Mouse (Mus musculus) hindbrain, embryonic 16.5 days (tissue): ENCODE results near the gene Akr7a5. TPM values are rescaled to one million over a fixed set of nuclear protein-coding genes. Genes with fewer than 3 reads are reported as not detected.

Experiments
- ATAC-seq: fragments of 200-750 bp; cut with Nextera tagmentation; 2 replicates; pipeline ENCODE4 v1.8.0; 2017; ENCODE audit warnings: moderate TSS enrichment, moderate library complexity
- H3K27ac ChIP-seq: fragments of 300-500 bp; sonication (generic); 2 replicates; pipeline ENCODE4 v1.5.1; 2014; ENCODE audit warnings: low read depth, mild to moderate bottlenecking, control low read depth, low read length, moderate library complexity
- H3K27me3 ChIP-seq: fragments of 300-500 bp; sonication (generic); replicated peaks from 2 replicates; pipeline ENCODE4 v1.6.1; 2014; ENCODE audit warnings: low read length; ENCODE audit not compliant: control insufficient read depth, insufficient read depth
- H3K36me3 ChIP-seq: fragments of 300-500 bp; sonication (generic); 2 replicates; pipeline ENCODE4 v1.6.1; 2014; ENCODE audit warnings: mild to moderate bottlenecking, low read length, moderate library complexity, mixed read lengths; ENCODE audit not compliant: control insufficient read depth, insufficient read depth
- H3K4me1 ChIP-seq: fragments of 300-500 bp; sonication (generic); 2 replicates; pipeline ENCODE4 v1.6.1; 2014; ENCODE audit warnings: low read depth, low read length; ENCODE audit not compliant: control insufficient read depth, insufficient read depth
- H3K4me2 ChIP-seq: fragments of 300-500 bp; sonication (generic); 2 replicates; pipeline ENCODE4 v1.6.1; 2014; ENCODE audit warnings: mild to moderate bottlenecking, low read length, control low read depth, moderate library complexity
- H3K4me3 ChIP-seq: fragments of 300-500 bp; sonication (generic); 2 replicates; pipeline ENCODE4 v1.5.1; 2014; ENCODE audit warnings: mild to moderate bottlenecking, low read length, control low read depth, moderate library complexity
- H3K9ac ChIP-seq: fragments of 300-500 bp; sonication (generic); 2 replicates; pipeline ENCODE4 v1.6.1; 2014; ENCODE audit warnings: low read depth, mild to moderate bottlenecking, control low read depth, low read length, moderate library complexity
- H3K9me3 ChIP-seq: fragments of 300-500 bp; sonication (generic); 2 replicates; pipeline ENCODE4 v1.6.1; 2014; ENCODE audit warnings: mild to moderate bottlenecking, low read length, moderate library complexity; ENCODE audit not compliant: control insufficient read depth
- WGBS: fragments of 180-500 bp; shearing (Covaris S2); extraction: QIAGEN DNeasy Blood & Tissue Kit; methylation state at CpG from one replicate; pipeline ENCODE4 v1.1.7; 2014; 5-methylcytosine and 5-hydroxymethylcytosine counted together
- polyA plus RNA-seq: library from polyadenylated mRNA; unstranded; fragments of >200 nt; fragmentation: Nextera tagmentation; extraction: Ambion mirVana; gene quantifications from 2 replicates; pipeline ENCODE4 v1.2.1, GENCODE M21; 2015

Akr7a5 gene
- polyA plus RNA-seq, 1 experiment from 2014 or later = 65.5 TPM

GRCm38 (mm10) chr4:139336822-139337483, 26.4 kb downstream of the Akr7a5 start:
- Histone ChIP-seq H3K9me3 (no peaks in the 10 kb centered on the region), H3K36me3 (no peaks in the 10 kb centered on the region), H3K27ac (no peak overlapping the region), H3K4me3 (no peak overlapping the region), H3K27me3 (no peaks in the 10 kb centered on the region; the same call in 1 of the 2 replicates), H3K9ac (peak overlapping the region; percentile 35), H3K4me2 (peak overlapping the region; percentile 41), H3K4me1 (no peaks in the 10 kb centered on the region; the same call in 1 of the 2 replicates)
- 28% methylated on average over 24 of the region's 24 CpGs for WGBS
- ATAC-seq = no peak

- WGBS = 56% methylated on average over 33 of the region's 33 CpGs
Measured at GRCm38 (mm10) chr4:139338145-139338544, 27.6 kb downstream of the Akr7a5 start.

GRCm38 (mm10) chr4:139340835-139341234, 30.3 kb downstream of the Akr7a5 start:
- Histone ChIP-seq H3K4me3 (no peak overlapping the region), H3K9me3 (no peaks in the 10 kb centered on the region), H3K27me3 (no peaks in the 10 kb centered on the region; the same call in 1 of the 2 replicates), H3K9ac (no peak overlapping the region), H3K27ac (no peak overlapping the region), H3K4me2 (no peak overlapping the region), H3K36me3 (no peaks in the 10 kb centered on the region), H3K4me1 (no peaks in the 10 kb centered on the region; the same call in 1 of the 2 replicates)
- WGBS = 84% methylated on average over 4 of the region's 4 CpGs
- no peak for ATAC-seq

More at GRCm38 (mm10) chr4:139338145-139338544, 27.6 kb downstream of the Akr7a5 start:
- no peaks in the 10 kb centered on the region for H3K9me3 ChIP-seq
- ATAC-seq = no peak
- H3K36me3 ChIP-seq = no peaks in the 10 kb centered on the region
- H3K27me3 ChIP-seq = no peaks in the 10 kb centered on the region; the same call in 1 of the 2 replicates
- H3K4me3 ChIP-seq = no peak overlapping the region
- no peak overlapping the region for H3K4me2 ChIP-seq
- no peak overlapping the region for H3K9ac ChIP-seq
- H3K4me1 ChIP-seq = no peaks in the 10 kb centered on the region; the same call in 1 of the 2 replicates
- H3K27ac ChIP-seq = no peak overlapping the region

GRCm38 (mm10) chr4:139341556-139342233, 31.2 kb downstream of the Akr7a5 start:
- Histone ChIP-seq H3K4me1 (no peaks in the 10 kb centered on the region; the same call in 1 of the 2 replicates), H3K27ac (no peak overlapping the region), H3K4me2 (no peak overlapping the region), H3K9me3 (no peaks in the 10 kb centered on the region), H3K36me3 (peaks cover 2% of the 10 kb centered on the region), H3K4me3 (no peak overlapping the region), H3K9ac (no peak overlapping the region), H3K27me3 (no peaks in the 10 kb centered on the region; the same call in 1 of the 2 replicates)
- WGBS = 76% methylated on average over 7 of the region's 7 CpGs
- ATAC-seq = no peak

GRCm38 (mm10) chr4:139343718-139344117, 33.2 kb downstream of the Akr7a5 start:
- Histone ChIP-seq H3K9me3 (no peaks in the 10 kb centered on the region), H3K4me1 (no peaks in the 10 kb centered on the region), H3K4me2 (no peak overlapping the region), H3K4me3 (no peak overlapping the region), H3K27ac (no peak overlapping the region), H3K9ac (no peak overlapping the region), H3K36me3 (peaks cover 12% of the 10 kb centered on the region), H3K27me3 (no peaks in the 10 kb centered on the region)
- no peak for ATAC-seq
- WGBS = 60% methylated on average over 5 of the region's 5 CpGs

GRCm38 (mm10) chr4:139345416-139346019, 35.0 kb downstream of the Akr7a5 start:
- no peak overlapping the region for H3K4me3 ChIP-seq
- H3K9me3 ChIP-seq = no peaks in the 10 kb centered on the region
- H3K27me3 ChIP-seq = no peaks in the 10 kb centered on the region
- H3K4me2 ChIP-seq = no peak overlapping the region
- no peak overlapping the region for H3K9ac ChIP-seq
- H3K27ac ChIP-seq = no peak overlapping the region
- H3K4me1 ChIP-seq = no peaks in the 10 kb centered on the region
- WGBS = 79% methylated on average over 23 of the region's 23 CpGs
- ATAC-seq = no peak
- H3K36me3 ChIP-seq = peaks cover 17% of the 10 kb centered on the region

GRCm38 (mm10) chr4:139351931-139352711, 41.6 kb downstream of the Akr7a5 start, which contains the start of the genes Mrto4, Emc1 and Ubr4:
TSS of gene Mrto4 (minus strand) at chr4:139352576.
TSS of gene Emc1 (plus strand) at chr4:139352587.
TSS of gene Ubr4 (plus strand) at chr4:139352609.
- Histone ChIP-seq H3K9ac (peak within 1 kb of the TSS; percentile 98), H3K27ac (peak within 1 kb of the TSS; percentile 98), H3K4me2 (peak within 1 kb of the TSS; percentile 97), H3K27me3 (no peaks in the 10 kb centered on the region), H3K4me3 (peak within 1 kb of the TSS; percentile 86), H3K9me3 (no peaks in the 10 kb centered on the region), H3K36me3 (peaks cover 12% of the 10 kb centered on the region), H3K4me1 (peaks cover 19% of the 10 kb centered on the region)
- WGBS = under 1% methylated on average over 60 of the region's 64 CpGs
- peak; percentile 97 for ATAC-seq

GRCm38 (mm10) chr4:139352832-139353231, 42.3 kb downstream of the Akr7a5 start:
- Histone ChIP-seq H3K4me3 (peak overlapping the region; percentile 86), H3K4me1 (peaks cover 19% of the 10 kb centered on the region), H3K9me3 (no peaks in the 10 kb centered on the region), H3K27ac (peak overlapping the region; percentile 98), H3K4me2 (peak overlapping the region; percentile 97), H3K27me3 (no peaks in the 10 kb centered on the region), H3K9ac (peak overlapping the region; percentile 98), H3K36me3 (peaks cover 17% of the 10 kb centered on the region)
- peak; percentile 34; the same call in 1 of the 2 replicates for ATAC-seq
- WGBS = under 1% methylated on average over 7 of the region's 7 CpGs
